Mouse (Mus musculus) adrenal gland, postnatal 10 days (tissue): ENCODE measurements around the gene Arhgap30. TPM values are rescaled to one million over a fixed set of nuclear protein-coding genes. Genes with fewer than 3 reads are reported as not detected.

Source experiments
- total RNA-seq, 2 experiments: library from RNA; stranded (reverse); gene quantifications; 2 replicates each; pipeline ENCODE4 v1.2.3; 2021

Gene Arhgap30
- total RNA-seq, 2 experiments from 2014 or later: 5.1 to 6.1 TPM

Other genes with a start within 250 kb of the Arhgap30 start
- 100 to 1,000 TPM; 746 to 845 TPM for gene Sdhc, start 238.4 kb upstream of the Arhgap30 start, total RNA-seq
- 10 to 100 TPM; 10.1 to 20.4 TPM for gene Mpz, start 238.2 kb upstream of the Arhgap30 start, total RNA-seq
- gene Pcp4l1, start 192.7 kb upstream of the Arhgap30 start, total RNA-seq: 10 to 100 TPM; 28.0 to 30.7 TPM
- 10 to 100 TPM; 13.4 to 29.4 TPM for gene Nr1i3, start 175.0 kb upstream of the Arhgap30 start, total RNA-seq
- 10 to 100 TPM; 46.9 to 58.1 TPM for gene Tomm40l, start 166.4 kb upstream of the Arhgap30 start, total RNA-seq
- gene Apoa2, start 163.9 kb upstream of the Arhgap30 start, total RNA-seq: 1,000 to 10,000 TPM; 1,052 to 2,650 TPM
- gene Fcer1g, start 154.6 kb upstream of the Arhgap30 start, total RNA-seq: 10 to 100 TPM; 14.4 to 19.2 TPM
- 1 to 10 TPM; 4.0 to 5.1 TPM for gene Adamts4, start 138.5 kb upstream of the Arhgap30 start, total RNA-seq
- 1,000 to 10,000 TPM in 1 of 2 experiments, 100 to 1,000 TPM in 1; 996 to 1,019 TPM for gene Ndufs2, start 137.6 kb upstream of the Arhgap30 start, total RNA-seq
- gene B4galt3, start 118.6 kb upstream of the Arhgap30 start, total RNA-seq: 10 to 100 TPM; 28.9 to 34.7 TPM
- 10 to 100 TPM; 30.8 to 43.8 TPM for gene Ppox, start 107.8 kb upstream of the Arhgap30 start, total RNA-seq
- 10 to 100 TPM; 31.8 to 40.2 TPM for gene Usp21, start 101.0 kb upstream of the Arhgap30 start, total RNA-seq
- gene Ufc1, start 93.9 kb upstream of the Arhgap30 start, total RNA-seq: 100 to 1,000 TPM; 145 to 153 TPM
- 10 to 100 TPM; 33.7 to 35.2 TPM for gene Dedd, start 59.8 kb upstream of the Arhgap30 start, total RNA-seq
- gene Nit1, start 43.3 kb upstream of the Arhgap30 start, total RNA-seq: 10 to 100 TPM; 51.4 to 56.0 TPM
- gene Pfdn2, start 43.3 kb upstream of the Arhgap30 start, total RNA-seq: 100 to 1,000 TPM; 107 to 114 TPM
- gene Klhdc9, start 28.2 kb upstream of the Arhgap30 start, total RNA-seq: 1 to 10 TPM; 5.3 to 5.7 TPM
- under 1 TPM; 0.12 to 0.21 TPM for gene Nectin4, start 18.9 kb upstream of the Arhgap30 start, total RNA-seq
- gene Usf1, start 22.4 kb downstream of the Arhgap30 start, total RNA-seq: 10 to 100 TPM; 53.5 to 67.7 TPM
- 10 to 100 TPM; 16.6 to 36.1 TPM for gene Tstd1, start 29.9 kb downstream of the Arhgap30 start, total RNA-seq
- 10 to 100 TPM; 64.9 to 66.2 TPM for gene F11r, start 48.6 kb downstream of the Arhgap30 start, total RNA-seq
- gene Alyref2, start 114.5 kb downstream of the Arhgap30 start, total RNA-seq: 1 to 10 TPM; 5.9 to 6.7 TPM
- gene Itln1, start 146.3 kb downstream of the Arhgap30 start, total RNA-seq: not detected
- gene Cd244a, start 170.2 kb downstream of the Arhgap30 start, total RNA-seq: 1 to 10 TPM in 1 of 2 experiments, under 1 TPM in 1; 0.82 to 1.1 TPM
- gene Ly9, start 218.5 kb downstream of the Arhgap30 start, total RNA-seq: 1 to 10 TPM; 1.7 to 2.2 TPM